Mouse (Mus musculus) neural tube, embryonic 14.5 days (tissue): ENCODE data around the gene Nfat5. TPM values are rescaled to one million over a fixed set of nuclear protein-coding genes. Genes with fewer than 3 reads are reported as not detected.

Experiments
- ATAC-seq: fragments of 200-750 bp; cut with Nextera tagmentation; 2 replicates; pipeline ENCODE4 v1.8.0; 2017; ENCODE audit warnings: low read depth, mild to moderate bottlenecking, moderate TSS enrichment, moderate library complexity
- H3K27ac ChIP-seq: fragments of 300-500 bp; sonication (generic); 2 replicates; pipeline ENCODE4 v1.5.1; 2014; ENCODE audit warnings: low read depth, mild to moderate bottlenecking, control low read depth, low read length, moderate library complexity, mixed read lengths
- H3K27me3 ChIP-seq: fragments of 300-500 bp; sonication (generic); 2 replicates; pipeline ENCODE4 v1.6.1; 2014; ENCODE audit warnings: low read length; ENCODE audit not compliant: control insufficient read depth, insufficient read depth
- H3K36me3 ChIP-seq: fragments of 300-500 bp; sonication (generic); 2 replicates; pipeline ENCODE4 v1.6.1; 2014; ENCODE audit warnings: low read length, mixed read lengths; ENCODE audit not compliant: control insufficient read depth, insufficient read depth
- H3K4me1 ChIP-seq: fragments of 300-500 bp; sonication (generic); 2 replicates; pipeline ENCODE4 v1.6.1; 2014; ENCODE audit warnings: low read length; ENCODE audit not compliant: control insufficient read depth, insufficient read depth
- H3K4me2 ChIP-seq: fragments of 300-500 bp; sonication (generic); 2 replicates; pipeline ENCODE4 v1.6.1; 2014; ENCODE audit warnings: mild to moderate bottlenecking, low read depth, low read length, control low read depth
- H3K4me3 ChIP-seq: fragments of 300-500 bp; sonication (generic); 2 replicates; pipeline ENCODE4 v1.5.1; 2014; ENCODE audit warnings: low read depth, low read length, control low read depth, mixed read lengths
- H3K9ac ChIP-seq: fragments of 300-500 bp; sonication (generic); replicated peaks from 2 replicates; pipeline ENCODE4 v1.6.1; 2014; ENCODE audit warnings: low read depth, mild to moderate bottlenecking, control low read depth, low read length, mixed read lengths
- H3K9me3 ChIP-seq: fragments of 300-500 bp; sonication (generic); 2 replicates; pipeline ENCODE4 v1.6.1; 2016; ENCODE audit warnings: low read length; ENCODE audit not compliant: control insufficient read depth
- WGBS: fragments of 180-500 bp; shearing (Covaris S2); extraction: QIAGEN DNeasy Blood & Tissue Kit; methylation state at CpG from one replicate; pipeline ENCODE4 v1.1.7; 2014; 5-methylcytosine and 5-hydroxymethylcytosine counted together
- polyA plus RNA-seq: library from polyadenylated mRNA; unstranded; fragments of >200 nt; fragmentation: Nextera tagmentation; extraction: Ambion mirVana; gene quantifications from 2 replicates; pipeline ENCODE4 v1.2.1, GENCODE M21; 2014

Nfat5 gene
- polyA plus RNA-seq = 15.7 and 16.7 TPM in 2 replicates

DNA sequence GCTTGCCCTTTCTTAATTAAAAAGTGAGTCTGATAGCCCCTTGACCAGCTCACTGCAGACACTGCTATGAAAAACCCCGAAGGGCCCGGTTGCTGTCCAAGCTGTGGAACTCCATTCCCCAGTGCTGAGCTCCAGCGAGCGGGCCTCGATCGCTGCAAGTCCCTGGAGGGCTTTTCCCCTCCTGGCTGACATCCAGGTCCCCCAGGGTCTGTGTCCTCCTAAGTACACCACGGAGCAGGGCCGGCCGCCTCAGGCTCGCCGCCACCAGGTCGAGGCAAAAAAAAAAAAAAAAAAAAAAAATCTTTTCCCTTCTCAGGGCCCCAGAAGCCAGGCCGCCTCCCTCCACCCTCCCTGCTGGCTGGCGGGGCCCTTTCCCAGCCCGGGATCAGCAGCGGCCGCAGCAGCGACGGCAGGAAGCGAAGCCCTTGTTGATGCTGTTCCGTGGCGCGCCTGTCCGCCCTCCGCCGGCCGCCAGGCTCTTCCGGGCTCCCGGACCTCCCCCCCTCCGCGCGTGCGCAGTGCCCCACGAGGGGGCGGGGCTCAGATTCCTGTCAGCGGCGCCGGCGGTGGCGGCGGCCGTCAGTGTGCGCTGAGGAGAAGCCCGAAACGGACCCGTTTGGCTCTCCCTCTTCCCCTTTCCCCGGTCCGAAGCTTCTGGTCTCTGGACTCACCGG, at the start of gene Nfat5:
Nfat5 (plus strand) TSS at position 543 of the 674 bp plus-strand sequence.
- peak within 1 kb of the TSS; percentile 69 for H3K4me3 ChIP-seq
- peak within 1 kb of the TSS; percentile 50 for H3K4me2 ChIP-seq
- peak within 1 kb of the TSS; percentile 88 for H3K9ac ChIP-seq
- peak; percentile 94 for ATAC-seq
- no peaks in the 10 kb centered on the region for H3K36me3 ChIP-seq
- under 1% methylated on average over 30 of the region's 49 CpGs for WGBS
- peak within 1 kb of the TSS; percentile 90 for H3K27ac ChIP-seq
- no peaks in the 10 kb centered on the region for H3K9me3 ChIP-seq
- H3K4me1 ChIP-seq = peaks cover 15% of the 10 kb centered on the region
- no peaks in the 10 kb centered on the region; the same call in 1 of the 2 replicates for H3K27me3 ChIP-seq

DNA sequence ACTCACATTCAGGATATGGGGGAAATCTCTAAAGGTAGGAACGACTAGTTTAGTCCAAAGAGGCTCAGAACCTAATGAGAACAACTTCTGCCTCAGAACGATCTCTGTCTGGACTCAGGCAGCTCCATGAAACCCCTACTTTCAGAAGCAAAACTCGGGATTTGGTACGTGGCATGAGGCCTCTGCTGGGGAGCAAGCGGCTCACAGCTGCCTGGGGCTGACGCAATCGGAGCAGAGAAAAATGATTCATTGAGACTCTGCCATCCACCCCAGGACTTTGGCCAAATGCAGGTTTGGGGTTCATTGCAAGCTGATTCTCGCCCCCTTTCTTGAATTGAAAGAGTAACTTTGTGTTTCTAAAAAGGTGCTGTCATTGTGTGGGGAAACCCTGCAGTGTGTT, 49.1 kb upstream of the Nfat5 start:
- no peaks in the 10 kb centered on the region for H3K4me1 ChIP-seq
- H3K36me3 ChIP-seq = no peaks in the 10 kb centered on the region
- no peak overlapping the region for H3K4me3 ChIP-seq
- no peak overlapping the region for H3K27ac ChIP-seq
- no peaks in the 10 kb centered on the region for H3K27me3 ChIP-seq
- ATAC-seq = no peak
- no peaks in the 10 kb centered on the region for H3K9me3 ChIP-seq
- H3K9ac ChIP-seq = no peak overlapping the region
- WGBS = 79% methylated on average over 8 of the region's 8 CpGs
- H3K4me2 ChIP-seq = no peak overlapping the region

DNA sequence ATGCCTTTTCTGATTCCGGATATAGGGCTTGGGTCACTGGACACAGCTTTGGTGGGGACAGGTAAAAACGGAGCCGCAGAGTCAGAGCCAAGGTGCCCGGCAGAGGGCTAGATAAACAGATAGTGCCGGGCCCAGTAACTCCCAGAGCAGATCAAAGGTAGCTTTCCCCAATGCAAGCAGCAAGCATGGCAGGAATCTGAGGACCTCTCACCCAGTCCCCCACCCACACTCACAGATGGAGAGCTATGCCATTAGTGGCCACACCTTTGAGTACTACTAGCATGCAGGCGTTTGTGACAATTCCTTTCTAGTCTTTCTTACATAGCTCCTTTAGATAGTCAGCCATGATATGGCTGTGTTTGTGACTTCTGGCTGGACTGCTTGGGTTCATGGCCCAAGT, 44.8 kb upstream of the Nfat5 start:
- H3K4me3 ChIP-seq = no peak overlapping the region
- H3K4me1 ChIP-seq = no peaks in the 10 kb centered on the region
- no peaks in the 10 kb centered on the region for H3K9me3 ChIP-seq
- H3K27ac ChIP-seq = no peak overlapping the region
- ATAC-seq = no peak
- H3K27me3 ChIP-seq = no peaks in the 10 kb centered on the region
- H3K9ac ChIP-seq = no peak overlapping the region
- no peak overlapping the region for H3K4me2 ChIP-seq
- 94% methylated on average over 6 of the region's 6 CpGs for WGBS
- H3K36me3 ChIP-seq = no peaks in the 10 kb centered on the region

DNA sequence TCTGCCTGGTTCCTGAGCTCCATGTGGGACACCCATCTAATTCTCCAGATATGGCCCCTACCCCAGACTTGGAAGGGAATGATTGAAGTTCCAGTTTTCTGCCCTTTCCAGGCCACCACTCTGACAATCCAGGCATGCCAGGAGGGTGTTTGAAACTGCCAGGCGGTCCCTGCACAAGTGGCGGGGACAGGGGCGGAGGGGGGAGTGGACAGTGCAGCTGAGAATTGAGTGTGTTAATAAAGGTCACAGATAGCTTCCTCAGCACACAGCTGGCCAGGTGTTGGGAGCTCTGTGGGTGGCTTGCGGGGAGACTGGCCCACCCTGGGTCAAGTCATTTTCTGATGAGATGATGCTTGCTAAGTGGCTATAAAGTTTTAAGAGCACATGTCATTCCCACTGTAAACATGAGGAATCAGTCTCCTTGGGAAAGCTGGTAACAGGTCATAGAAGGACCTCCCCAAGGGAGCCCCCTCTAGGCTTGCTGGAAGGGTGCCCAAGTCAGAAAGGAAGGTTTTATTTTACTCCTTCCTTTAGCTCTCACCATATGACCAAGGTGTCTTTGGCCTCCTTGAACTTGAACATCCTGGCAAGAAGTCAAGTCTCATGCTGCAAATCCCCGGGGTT, 41.7 kb upstream of the Nfat5 start:
- no peak for ATAC-seq
- WGBS = 81% methylated on average over 5 of the region's 5 CpGs

DNA sequence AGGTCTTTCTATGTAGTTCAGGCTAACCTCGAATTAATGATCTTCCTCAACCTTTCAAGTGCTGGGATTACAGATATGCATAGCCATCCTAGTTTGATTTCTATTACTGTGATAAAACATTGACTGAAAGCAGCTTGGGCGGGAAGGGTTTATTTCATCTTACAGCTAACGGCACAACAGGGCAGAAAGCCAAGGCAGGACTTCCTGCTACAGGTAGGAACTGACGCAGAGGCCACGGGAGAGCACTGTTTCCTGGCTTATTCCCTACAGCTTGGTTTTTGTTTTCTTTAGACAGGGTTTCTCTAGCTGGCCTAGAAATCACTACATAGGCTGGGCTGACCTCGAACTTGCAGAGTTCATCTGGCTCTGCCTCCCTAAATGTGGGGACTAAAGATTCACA, 40.1 kb upstream of the Nfat5 start:
- no peak overlapping the region for H3K27ac ChIP-seq
- H3K9ac ChIP-seq = no peak overlapping the region
- 76% methylated on average over 6 of the region's 6 CpGs for WGBS
- H3K4me1 ChIP-seq = no peaks in the 10 kb centered on the region
- H3K4me3 ChIP-seq = no peak overlapping the region
- H3K36me3 ChIP-seq = no peaks in the 10 kb centered on the region
- no peak for ATAC-seq
- H3K4me2 ChIP-seq = no peak overlapping the region
- no peaks in the 10 kb centered on the region for H3K9me3 ChIP-seq
- H3K27me3 ChIP-seq = no peaks in the 10 kb centered on the region

More for the DNA sequence above, 41.7 kb upstream of the Nfat5 start:
- H3K4me3 ChIP-seq = no peak overlapping the region
- no peaks in the 10 kb centered on the region for H3K4me1 ChIP-seq
- H3K36me3 ChIP-seq = no peaks in the 10 kb centered on the region
- H3K9ac ChIP-seq = no peak overlapping the region
- H3K4me2 ChIP-seq = no peak overlapping the region
- no peaks in the 10 kb centered on the region for H3K27me3 ChIP-seq
- H3K27ac ChIP-seq = no peak overlapping the region
- H3K9me3 ChIP-seq = no peaks in the 10 kb centered on the region

DNA sequence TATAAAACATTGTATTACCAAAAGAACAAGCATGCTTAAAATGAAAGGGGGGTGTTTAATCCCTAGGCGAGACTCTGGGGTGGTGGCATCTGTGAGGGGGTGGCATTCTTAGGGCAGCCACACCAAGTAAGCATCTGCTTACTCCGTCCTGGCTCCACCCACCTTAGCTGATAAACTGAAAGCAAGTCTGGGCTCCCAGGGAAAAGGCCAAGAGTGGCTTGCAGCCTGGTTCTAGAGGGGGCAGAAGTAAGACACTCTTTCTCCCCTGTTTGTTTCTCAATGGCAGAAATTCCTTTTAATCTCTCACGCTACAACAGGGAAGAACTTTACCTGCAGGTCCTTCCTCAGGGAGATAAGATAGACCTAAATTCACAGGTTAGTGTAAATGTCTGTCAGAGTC, 38.9 kb upstream of the Nfat5 start:
- Histone ChIP-seq H3K9ac (no peak overlapping the region), H3K27me3 (no peaks in the 10 kb centered on the region), H3K9me3 (no peaks in the 10 kb centered on the region), H3K4me2 (no peak overlapping the region), H3K27ac (no peak overlapping the region), H3K4me1 (no peaks in the 10 kb centered on the region), H3K4me3 (no peak overlapping the region), H3K36me3 (no peaks in the 10 kb centered on the region)
- WGBS = 83% methylated on average over 3 of the region's 3 CpGs
- ATAC-seq = no peak

DNA sequence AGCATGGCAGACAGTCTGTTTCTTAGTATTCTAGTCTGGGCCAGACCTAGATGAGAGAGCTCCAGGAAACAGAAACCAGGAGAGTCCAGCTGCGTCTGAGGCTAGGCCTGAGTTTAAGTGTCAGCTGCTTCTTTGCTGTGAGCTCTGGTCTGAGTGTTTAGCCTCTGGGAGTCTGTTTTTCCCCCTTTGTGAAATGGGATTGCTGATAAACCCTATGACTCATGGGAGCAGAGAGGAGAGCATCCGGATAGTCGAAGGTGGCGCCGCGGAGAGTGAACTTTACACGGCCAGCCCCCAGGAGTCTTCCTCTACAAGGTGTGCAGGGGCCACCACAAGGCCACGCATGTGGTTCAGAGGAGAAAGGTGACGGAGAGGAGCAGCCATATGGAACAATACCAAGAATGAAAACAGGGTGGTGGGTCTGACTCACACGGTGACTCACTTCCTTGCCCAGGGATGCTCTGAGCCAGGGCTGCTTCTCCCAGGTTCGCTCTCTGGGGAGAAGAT, 38.3 kb upstream of the Nfat5 start:
- no peak overlapping the region for H3K4me2 ChIP-seq
- ATAC-seq = no peak
- H3K27me3 ChIP-seq = no peaks in the 10 kb centered on the region
- H3K4me1 ChIP-seq = no peaks in the 10 kb centered on the region
- H3K9me3 ChIP-seq = no peaks in the 10 kb centered on the region
- WGBS = 88% methylated on average over 11 of the region's 11 CpGs
- no peak overlapping the region for H3K27ac ChIP-seq
- no peak overlapping the region for H3K4me3 ChIP-seq
- H3K9ac ChIP-seq = no peak overlapping the region
- H3K36me3 ChIP-seq = no peaks in the 10 kb centered on the region

DNA sequence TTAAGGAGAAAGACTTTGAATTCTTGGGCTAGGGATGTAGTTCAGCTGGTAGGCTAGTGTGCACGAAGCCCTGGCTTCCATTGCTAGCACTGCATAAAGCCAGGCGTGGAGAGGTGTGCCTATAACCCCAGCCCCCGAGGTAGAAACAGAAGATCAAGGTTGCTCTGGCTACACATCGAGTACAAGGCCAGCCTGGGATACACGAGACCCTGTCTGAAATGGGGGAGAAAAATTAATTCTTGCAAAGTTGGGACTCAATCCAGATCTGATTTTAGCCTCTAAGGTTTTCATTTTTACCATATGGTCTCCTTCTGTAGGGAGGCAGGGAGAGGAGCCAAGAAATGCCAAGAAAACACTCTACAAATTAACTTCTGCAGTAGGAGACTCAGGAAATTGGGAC, 36.0 kb upstream of the Nfat5 start:
- no peak overlapping the region for H3K4me2 ChIP-seq
- no peak for ATAC-seq
- 83% methylated on average over 5 of the region's 5 CpGs for WGBS

DNA sequence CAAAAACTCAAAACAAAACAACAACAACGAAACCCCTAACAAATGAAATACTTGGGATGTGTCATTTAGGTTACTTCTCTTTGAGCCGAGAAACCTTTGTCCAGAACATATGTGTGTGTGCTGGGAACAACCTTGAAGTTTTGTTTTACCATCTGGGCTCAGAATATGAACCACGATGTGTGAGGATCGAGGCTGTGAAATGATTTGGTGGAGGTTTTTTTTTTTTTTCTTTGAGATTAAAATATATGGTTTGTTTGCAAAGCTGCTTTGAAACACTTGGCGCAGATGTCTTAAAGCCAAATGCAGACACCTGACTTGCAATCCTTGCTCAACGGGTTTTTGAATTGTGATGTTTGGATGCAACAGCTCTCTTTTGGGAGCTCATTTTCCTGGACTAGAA, 33.1 kb upstream of the Nfat5 start:
- no peak overlapping the region for H3K4me2 ChIP-seq
- no peaks in the 10 kb centered on the region for H3K9me3 ChIP-seq
- no peaks in the 10 kb centered on the region for H3K36me3 ChIP-seq
- no peaks in the 10 kb centered on the region for H3K4me1 ChIP-seq
- no peak for ATAC-seq
- no peaks in the 10 kb centered on the region for H3K27me3 ChIP-seq
- H3K4me3 ChIP-seq = no peak overlapping the region
- no peak overlapping the region for H3K9ac ChIP-seq
- WGBS = 91% methylated on average over 6 of the region's 6 CpGs
- H3K27ac ChIP-seq = no peak overlapping the region

More for the DNA sequence above, 36.0 kb upstream of the Nfat5 start:
- no peaks in the 10 kb centered on the region for H3K27me3 ChIP-seq
- no peak overlapping the region for H3K4me3 ChIP-seq
- H3K27ac ChIP-seq = no peak overlapping the region
- H3K9ac ChIP-seq = no peak overlapping the region
- no peaks in the 10 kb centered on the region for H3K36me3 ChIP-seq
- H3K4me1 ChIP-seq = no peaks in the 10 kb centered on the region
- no peaks in the 10 kb centered on the region for H3K9me3 ChIP-seq
